Mouse (Mus musculus): Measurements from ENCODE around the gene Tcf7l2.

- TF ChIP-seq CTCF (IDR thresholded peaks at IDR 0.05; ENCODE audit: low read depth) (no peak), EP300 (IDR thresholded peaks at IDR 0.05; ENCODE audit: low read depth) (no peak)
These were observed 33.2 kb downstream of the Tcf7l2 start for GRCm38 (mm10) chr19:55774824-55775223.

Data from liver, embryonic 14.5 days (tissue).